Mouse (Mus musculus) forelimb bud, embryonic 11.5 days (tissue): ENCODE data around the gene Chrna1.
"Not testable (repeated sequence)": the region's sequence is repeated elsewhere in the genome, so short reads cannot be mapped to it uniquely, and the experiment has no call there.

Experiments used
- DNase-seq: peaks from one replicate; pipeline ENCODE4 v3.0.0-alpha.2; 2012; ENCODE audit warnings: low read depth, low spot score

The Chrna1 gene

GRCm38 (mm10) chr2:73557956-73558355 is 22.2 kb downstream of the Chrna1 start:
- DNase-seq: no peak

GRCm38 (mm10) chr2:73557061-73557460 is 23.1 kb downstream of the Chrna1 start:
- DNase-seq: not testable (repeated sequence)

- no peak for DNase-seq
Observed at GRCm38 (mm10) chr2:73554389-73554788, 25.7 kb downstream of the Chrna1 start.

- no peak for DNase-seq
Observed at GRCm38 (mm10) chr2:73552926-73553325, 27.2 kb downstream of the Chrna1 start.

GRCm38 (mm10) chr2:73550725-73551124 is 29.4 kb downstream of the Chrna1 start:
- DNase-seq: peak; percentile 67

- no peak for DNase-seq
Observed at GRCm38 (mm10) chr2:73548542-73548941, 31.6 kb downstream of the Chrna1 start.

GRCm38 (mm10) chr2:73547256-73547655 is 32.9 kb downstream of the Chrna1 start:
- DNase-seq: no peak

- peak; percentile 84 for DNase-seq
Observed at GRCm38 (mm10) chr2:73545556-73545955, 34.6 kb downstream of the Chrna1 start.

- no peak for DNase-seq
Observed at GRCm38 (mm10) chr2:73540450-73541162, 39.5 kb downstream of the Chrna1 start.

- no peak for DNase-seq
Observed at GRCm38 (mm10) chr2:73539697-73540096, 40.4 kb downstream of the Chrna1 start.

GRCm38 (mm10) chr2:73539141-73539540 is 41.0 kb downstream of the Chrna1 start:
- DNase-seq: no peak

GRCm38 (mm10) chr2:73538590-73538989 is 41.5 kb downstream of the Chrna1 start:
- DNase-seq: no peak

- no peak for DNase-seq
Observed at GRCm38 (mm10) chr2:73536091-73536783, 43.9 kb downstream of the Chrna1 start.

GRCm38 (mm10) chr2:73534720-73535119 is 45.4 kb downstream of the Chrna1 start:
- DNase-seq: no peak

GRCm38 (mm10) chr2:73530487-73530886 is 49.7 kb downstream of the Chrna1 start:
- DNase-seq: no peak

- DNase-seq: peak; percentile 69
Observed at GRCm38 (mm10) chr2:73529356-73530330, 50.5 kb downstream of the Chrna1 start, which contains the start of gene Wipf1. Gene Wipf1 (minus strand): TSS chr2:73529734.

- no peak for DNase-seq
Observed at GRCm38 (mm10) chr2:73528516-73529355, 51.4 kb downstream of the Chrna1 start.

- no peak for DNase-seq
Observed at GRCm38 (mm10) chr2:73527956-73528355, 52.2 kb downstream of the Chrna1 start.

GRCm38 (mm10) chr2:73526691-73527090 is 53.4 kb downstream of the Chrna1 start:
- DNase-seq: no peak

- no peak for DNase-seq
Observed at GRCm38 (mm10) chr2:73522891-73523290, 57.2 kb downstream of the Chrna1 start.

- DNase-seq: no peak
Observed at GRCm38 (mm10) chr2:73522336-73522735, 57.8 kb downstream of the Chrna1 start.
